Mouse (Mus musculus): ENCODE results near the gene Aanat. TPM values are rescaled to one million over a fixed set of nuclear protein-coding genes. Genes with fewer than 3 reads are reported as not detected.

Gene Aanat
- total and polyA plus RNA-seq, 2 experiments from 2014 or later: 0.46 to 0.68 TPM

- WGBS: 97% methylated on average over 4 of the region's 4 CpGs
- DNase-seq (ENCODE audit: low spot score) (no peak), ATAC-seq (no peak)
- Histone ChIP-seq H3K36me3 (ENCODE audit: insufficient read depth, low read length) (no peaks in the 10 kb centered on the region), H3K4me3 (ENCODE audit: low read length) (no peak overlapping the region), H3K4me1 (ENCODE audit: insufficient read depth, low read length) (peaks cover 7% of the 10 kb centered on the region; the same call in 1 of the 2 replicates), H3K27ac (no peak overlapping the region), H3K9ac (replicated peaks; ENCODE audit: low read length) (no peak overlapping the region), H3K4me2 (ENCODE audit: low read depth, low read length) (no peak overlapping the region), H3K9me3 (ENCODE audit: low read length) (no peaks in the 10 kb centered on the region), H3K27me3 (ENCODE audit: insufficient read depth, low read length) (no peaks in the 10 kb centered on the region)
- TF ChIP-seq CTCF (IDR thresholded peaks at IDR 0.05; ENCODE audit: low read depth): no peak
Measured at GRCm38 (mm10) chr11:116591621-116592020, 5.4 kb downstream of the Aanat start.

GRCm38 (mm10) chr11:116592428-116592827, 6.2 kb downstream of the Aanat start:
- Histone ChIP-seq H3K27me3 (ENCODE audit: insufficient read depth, low read length) (no peaks in the 10 kb centered on the region), H3K4me3 (ENCODE audit: low read length) (no peak overlapping the region), H3K9ac (replicated peaks; ENCODE audit: low read length) (no peak overlapping the region), H3K27ac (peak overlapping the region; percentile 68; the same call in 1 of the 2 replicates), H3K4me1 (ENCODE audit: insufficient read depth, low read length) (peaks cover 7% of the 10 kb centered on the region; the same call in 1 of the 2 replicates), H3K4me2 (ENCODE audit: low read depth, low read length) (no peak overlapping the region), H3K9me3 (ENCODE audit: low read length) (no peaks in the 10 kb centered on the region), H3K36me3 (ENCODE audit: insufficient read depth, low read length) (no peaks in the 10 kb centered on the region)
- peak; percentile 95 for DNase-seq (ENCODE audit: low spot score)
- TF ChIP-seq CTCF (IDR thresholded peaks at IDR 0.05; ENCODE audit: low read depth): peak; percentile 100
- ATAC-seq: peak; percentile 90

GRCm38 (mm10) chr11:116593345-116593744, 7.1 kb downstream of the Aanat start:
- no peak overlapping the region for H3K9ac ChIP-seq (replicated peaks; ENCODE audit: low read length)
- no peak overlapping the region for H3K4me2 ChIP-seq (ENCODE audit: low read depth, low read length)
- peak overlapping the region; percentile 68; the same call in 1 of the 2 replicates for H3K27ac ChIP-seq
- H3K4me1 ChIP-seq (ENCODE audit: insufficient read depth, low read length): peaks cover 7% of the 10 kb centered on the region; the same call in 1 of the 2 replicates
- H3K4me3 ChIP-seq (ENCODE audit: low read length): no peak overlapping the region
- ATAC-seq: no peak
- no peak for TF ChIP-seq CTCF (IDR thresholded peaks at IDR 0.05; ENCODE audit: low read depth)
- WGBS: 40% methylated on average over 4 of the region's 4 CpGs
- no peak for DNase-seq (ENCODE audit: low spot score)
- no peaks in the 10 kb centered on the region for H3K9me3 ChIP-seq (ENCODE audit: low read length)
- H3K27me3 ChIP-seq (ENCODE audit: insufficient read depth, low read length): no peaks in the 10 kb centered on the region
- no peaks in the 10 kb centered on the region for H3K36me3 ChIP-seq (ENCODE audit: insufficient read depth, low read length)

GRCm38 (mm10) chr11:116596766-116597165, 10.5 kb downstream of the Aanat start:
- H3K4me3 ChIP-seq (ENCODE audit: low read length): no peak overlapping the region
- no peak for DNase-seq (ENCODE audit: low spot score)
- no peak overlapping the region for H3K9ac ChIP-seq (replicated peaks; ENCODE audit: low read length)
- H3K4me2 ChIP-seq (ENCODE audit: low read depth, low read length): no peak overlapping the region
- 88% methylated on average over 19 of the region's 19 CpGs for WGBS
- ATAC-seq: no peak
- peaks cover 7% of the 10 kb centered on the region; the same call in 1 of the 2 replicates for H3K4me1 ChIP-seq (ENCODE audit: insufficient read depth, low read length)
- H3K27ac ChIP-seq: no peak overlapping the region
- no peak for TF ChIP-seq CTCF (IDR thresholded peaks at IDR 0.05; ENCODE audit: low read depth)
- H3K27me3 ChIP-seq (ENCODE audit: insufficient read depth, low read length): no peaks in the 10 kb centered on the region
- no peaks in the 10 kb centered on the region for H3K36me3 ChIP-seq (ENCODE audit: insufficient read depth, low read length)
- H3K9me3 ChIP-seq (ENCODE audit: low read length): no peaks in the 10 kb centered on the region

DNA sequence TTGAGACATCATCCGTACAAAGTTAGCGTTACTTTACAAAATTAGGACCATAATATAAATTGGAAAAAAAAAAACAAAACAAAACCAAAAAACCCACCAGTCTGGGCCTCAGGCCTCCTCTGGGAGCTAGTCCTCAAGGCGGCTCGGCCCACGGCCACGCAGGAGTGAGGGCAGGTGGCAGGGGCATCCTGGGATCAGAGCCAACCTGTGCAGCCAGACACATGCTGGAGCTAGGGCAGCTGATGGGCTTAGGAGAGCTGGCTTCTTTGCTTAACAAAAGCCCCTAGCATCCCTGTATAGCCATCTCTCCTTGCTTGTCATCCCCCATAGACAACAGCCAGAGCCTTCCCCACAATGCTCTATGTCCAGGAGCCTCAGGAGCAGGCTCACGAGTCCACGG, 12.0 kb downstream of the Aanat start:
- WGBS: 67% methylated on average over 8 of the region's 8 CpGs
- peak overlapping the region; percentile 45; the same call in 1 of the 2 replicates for H3K27ac ChIP-seq

DNA sequence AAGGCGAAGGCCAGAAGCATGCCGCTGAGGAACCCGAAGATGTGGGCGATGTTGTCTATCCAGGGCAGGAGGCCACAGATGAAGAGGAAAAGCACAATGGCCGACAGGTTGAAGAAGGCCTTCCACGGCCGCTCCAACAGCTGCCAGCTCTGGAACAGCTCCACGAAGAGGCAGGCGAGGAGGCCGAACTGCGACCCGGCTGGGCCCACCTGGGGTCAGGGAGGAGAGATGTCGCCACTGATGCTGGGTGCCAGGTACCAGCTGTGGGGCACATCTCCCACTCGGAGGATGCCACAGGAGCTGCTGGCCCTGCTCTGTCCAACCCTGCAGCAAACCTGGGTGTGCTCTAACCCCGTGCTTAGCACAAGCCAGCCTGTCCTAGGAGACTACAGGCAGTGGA, 13.0 kb downstream of the Aanat start:
- no peaks in the 10 kb centered on the region for H3K36me3 ChIP-seq (ENCODE audit: insufficient read depth, low read length)
- ATAC-seq (no peak), DNase-seq (ENCODE audit: low spot score) (no peak)
- H3K27me3 ChIP-seq (ENCODE audit: insufficient read depth, low read length): no peaks in the 10 kb centered on the region
- WGBS: 76% methylated on average over 15 of the region's 15 CpGs
- H3K4me3 ChIP-seq (ENCODE audit: low read length): no peak overlapping the region
- TF ChIP-seq CTCF (IDR thresholded peaks at IDR 0.05; ENCODE audit: low read depth): no peak
- H3K9me3 ChIP-seq (ENCODE audit: low read length): no peaks in the 10 kb centered on the region
- no peaks in the 10 kb centered on the region; the same call in 1 of the 2 replicates for H3K4me1 ChIP-seq (ENCODE audit: insufficient read depth, low read length)
- no peak overlapping the region for H3K9ac ChIP-seq (replicated peaks; ENCODE audit: low read length)
- no peak overlapping the region for H3K4me2 ChIP-seq (ENCODE audit: low read depth, low read length)
- no peak overlapping the region for H3K27ac ChIP-seq

More for the DNA sequence above, 12.0 kb downstream of the Aanat start:
- DNase-seq (ENCODE audit: low spot score) (no peak), ATAC-seq (no peak)
- Histone ChIP-seq H3K9me3 (ENCODE audit: low read length) (no peaks in the 10 kb centered on the region), H3K9ac (replicated peaks; ENCODE audit: low read length) (no peak overlapping the region), H3K36me3 (ENCODE audit: insufficient read depth, low read length) (no peaks in the 10 kb centered on the region), H3K4me1 (ENCODE audit: insufficient read depth, low read length) (peaks cover under 1% of the 10 kb centered on the region; the same call in 1 of the 2 replicates), H3K4me2 (ENCODE audit: low read depth, low read length) (no peak overlapping the region), H3K4me3 (ENCODE audit: low read length) (no peak overlapping the region), H3K27me3 (ENCODE audit: insufficient read depth, low read length) (no peaks in the 10 kb centered on the region)
- no peak for TF ChIP-seq CTCF (IDR thresholded peaks at IDR 0.05; ENCODE audit: low read depth)

- WGBS: 72% methylated on average over 8 of the region's 8 CpGs
- no peaks in the 10 kb centered on the region; the same call in 1 of the 2 replicates for H3K4me1 ChIP-seq (ENCODE audit: insufficient read depth, low read length)
- no peak overlapping the region for H3K9ac ChIP-seq (replicated peaks; ENCODE audit: low read length)
- no peak overlapping the region for H3K4me3 ChIP-seq (ENCODE audit: low read length)
- ATAC-seq (no peak), DNase-seq (ENCODE audit: low spot score) (no peak)
- no peak overlapping the region for H3K27ac ChIP-seq
- H3K4me2 ChIP-seq (ENCODE audit: low read depth, low read length): no peak overlapping the region
- no peak for TF ChIP-seq CTCF (IDR thresholded peaks at IDR 0.05; ENCODE audit: low read depth)
- no peaks in the 10 kb centered on the region for H3K27me3 ChIP-seq (ENCODE audit: insufficient read depth, low read length)
- no peaks in the 10 kb centered on the region for H3K36me3 ChIP-seq (ENCODE audit: insufficient read depth, low read length)
- no peaks in the 10 kb centered on the region for H3K9me3 ChIP-seq (ENCODE audit: low read length)
Measured at GRCm38 (mm10) chr11:116601166-116601565, 14.9 kb downstream of the Aanat start.

Data from hindbrain, postnatal 0 days (tissue).